Mouse (Mus musculus) megakaryocyte progenitor cell, adult 5-6 weeks (primary cell): Measurements from ENCODE around the gene Hmox2. TPM values are rescaled to one million over a fixed set of nuclear protein-coding genes. Genes with fewer than 3 reads are reported as not detected.

Experiments used
- ATAC-seq: replicated peaks from 2 replicates; pipeline ENCODE4 v1.8.0; 2016; ENCODE audit warnings: mild to moderate bottlenecking, moderate TSS enrichment, inconsistent platforms; ENCODE audit not compliant: poor library complexity
- total RNA-seq, 2 experiments: library from RNA; stranded (forward) in 1 of 2; stranded (reverse) in 1 of 2; fragments of 157-497, 149-512 nt in 1 of 2; fragments of 200-1000 nt in 1 of 2; gene quantifications; 2 replicates each; pipeline versions ENCODE4 v1.2.3 to v1.2.4; 2015 to 2017

The Hmox2 gene
- total RNA-seq, 2 experiments from 2014 or later: 78.8 to 81.1 TPM

GRCm38 (mm10) chr16:4778940-4779339 is 52.8 kb downstream of the Hmox2 start:
- ATAC-seq: no peak

GRCm38 (mm10) chr16:4781524-4782196 is 55.5 kb downstream of the Hmox2 start:
- no peak for ATAC-seq

- no peak for ATAC-seq
Measured at GRCm38 (mm10) chr16:4782515-4782914, 56.4 kb downstream of the Hmox2 start.

- no peak for ATAC-seq
Measured at GRCm38 (mm10) chr16:4785706-4786105, 59.5 kb downstream of the Hmox2 start.

- ATAC-seq: no peak
Measured at GRCm38 (mm10) chr16:4788176-4788575, 62.0 kb downstream of the Hmox2 start.

GRCm38 (mm10) chr16:4789311-4789768 is 63.2 kb downstream of the Hmox2 start:
- peak; percentile 16 for ATAC-seq

- ATAC-seq: peak; percentile 93
Measured at GRCm38 (mm10) chr16:4789810-4790559, 63.8 kb downstream of the Hmox2 start, which contains the start of gene Cdip1. Gene Cdip1 (minus strand): TSS chr16:4790292.

GRCm38 (mm10) chr16:4791332-4791731 is 65.2 kb downstream of the Hmox2 start:
- peak; percentile 27; the same call in 1 of the 2 replicates for ATAC-seq

GRCm38 (mm10) chr16:4796631-4797030 is 70.5 kb downstream of the Hmox2 start:
- ATAC-seq: no peak

Other genes starting within 250 kb of the Hmox2 start
- 2.9 and 4.4 TPM in 2 replicates for gene Srl, start 184.5 kb upstream of the Hmox2 start, total RNA-seq (2015)
- gene Srl, start 184.5 kb upstream of the Hmox2 start, total RNA-seq (2017): 13.9 and 18.7 TPM in 2 replicates
- 37.1 and 41.2 TPM in 2 replicates for gene Tfap4, start 166.5 kb upstream of the Hmox2 start, total RNA-seq (2015)
- gene Tfap4, start 166.5 kb upstream of the Hmox2 start, total RNA-seq (2017): 42.0 and 53.9 TPM in 2 replicates
- 1.1 and 1.5 TPM in 2 replicates for gene Glis2, start 131.6 kb upstream of the Hmox2 start, total RNA-seq (2015)
- gene Glis2, start 131.6 kb upstream of the Hmox2 start, total RNA-seq (2017): 0.64 and 1.1 TPM in 2 replicates
- gene Pam16, start 101.4 kb upstream of the Hmox2 start, total RNA-seq (2015): 74.0 and 86.1 TPM in 2 replicates
- gene Pam16, start 101.4 kb upstream of the Hmox2 start, total RNA-seq (2017): 19.1 and 35.2 TPM in 2 replicates
- gene Vasn, start 86.4 kb upstream of the Hmox2 start, total RNA-seq (2015): 0.07 and 0.49 TPM in 2 replicates
- gene Vasn, start 86.4 kb upstream of the Hmox2 start, total RNA-seq (2017): 0.17 and 0.34 TPM in 2 replicates
- gene Dnaja3, start 86.4 kb upstream of the Hmox2 start, total RNA-seq (2015): 24.6 and 26.3 TPM in 2 replicates
- 59.5 and 71.1 TPM in 2 replicates for gene Dnaja3, start 86.4 kb upstream of the Hmox2 start, total RNA-seq (2017)
- gene Coro7, start 46.6 kb upstream of the Hmox2 start, total RNA-seq (2015): 62.1 and 67.0 TPM in 2 replicates
- gene Coro7, start 46.6 kb upstream of the Hmox2 start, total RNA-seq (2017): 34.1 and 40.2 TPM in 2 replicates
- 61.8 and 64.7 TPM in 2 replicates for gene Nmral1, start 7.0 kb upstream of the Hmox2 start, total RNA-seq (2015)
- 65.5 and 70.5 TPM in 2 replicates for gene Nmral1, start 7.0 kb upstream of the Hmox2 start, total RNA-seq (2017)
- gene Cdip1, start 63.9 kb downstream of the Hmox2 start, total RNA-seq (2015): 10.3 and 12.2 TPM in 2 replicates
- 10.7 and 11.5 TPM in 2 replicates for gene Cdip1, start 63.9 kb downstream of the Hmox2 start, total RNA-seq (2017)
- gene 4930562C15Rik, start 109.1 kb downstream of the Hmox2 start, total RNA-seq (2015): not detected in 2 replicates
- gene 4930562C15Rik, start 109.1 kb downstream of the Hmox2 start, total RNA-seq (2017): not detected in 2 replicates
- 36.5 and 38.4 TPM in 2 replicates for gene Ubald1, start 154.0 kb downstream of the Hmox2 start, total RNA-seq (2015)
- gene Ubald1, start 154.0 kb downstream of the Hmox2 start, total RNA-seq (2017): 16.3 and 16.5 TPM in 2 replicates
- gene Mgrn1, start 159.9 kb downstream of the Hmox2 start, total RNA-seq (2015): 20.5 and 23.2 TPM in 2 replicates
- gene Mgrn1, start 159.9 kb downstream of the Hmox2 start, total RNA-seq (2017): 12.6 and 18.2 TPM in 2 replicates
- 25.2 and 30.1 TPM in 2 replicates for gene Nudt16l1, start 212.4 kb downstream of the Hmox2 start, total RNA-seq (2015)
- 18.9 and 19.3 TPM in 2 replicates for gene Nudt16l1, start 212.4 kb downstream of the Hmox2 start, total RNA-seq (2017)
- gene Anks3, start 237.8 kb downstream of the Hmox2 start, total RNA-seq (2015): 16.2 and 18.5 TPM in 2 replicates
- gene Anks3, start 237.8 kb downstream of the Hmox2 start, total RNA-seq (2017): 18.2 and 24.9 TPM in 2 replicates